Mouse (Mus musculus) thymus, adult 2 months (tissue): Measurements from ENCODE around the gene Gm49369.

Experiments
- CTCF ChIP-seq: fragments of 200-500 bp; IDR thresholded peaks from 2 replicates; pipeline ENCODE4 v1.5.1; 2012; ENCODE audit warnings: mild to moderate bottlenecking, control low read depth, low read length, moderate library complexity, borderline replicate concordance; ENCODE audit not compliant: control insufficient read depth, poor library complexity, insufficient read depth; ENCODE audit errors: extremely low read depth
- POLR2A ChIP-seq: fragments of 200-500 bp; IDR thresholded peaks from 2 replicates; pipeline ENCODE4 v1.6.1; 2012; ENCODE audit warnings: mild to moderate bottlenecking, low read length, control low read depth, moderate library complexity; ENCODE audit not compliant: control insufficient read depth, poor library complexity, insufficient read depth; ENCODE audit errors: extremely low read depth

DNA sequence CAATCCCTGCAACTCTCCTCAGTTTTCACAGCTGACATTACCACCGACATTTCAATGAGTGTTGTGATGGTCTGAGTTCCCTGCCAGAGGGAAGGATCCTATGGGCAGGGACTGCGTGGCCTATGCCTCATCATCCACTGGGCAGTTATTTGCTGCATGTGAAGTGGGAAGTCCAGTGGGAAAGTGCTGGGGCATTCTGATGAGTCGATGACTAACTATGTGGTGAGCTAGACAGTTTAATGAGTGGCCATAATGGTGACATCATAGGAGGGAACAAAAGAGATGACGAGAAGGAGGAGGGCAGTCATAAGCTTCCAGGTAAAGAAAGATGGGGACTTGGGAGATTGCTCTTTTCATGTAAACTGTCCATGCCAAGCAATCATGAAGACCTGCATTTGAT, 19.4 kb downstream of the Gm49369 start:
- TF ChIP-seq CTCF, result no peak
- TF ChIP-seq POLR2A, result no peak
